Mouse (Mus musculus) stomach, postnatal 0 days (tissue): ENCODE results near the gene Ddx52.

ENCODE experiments used
- CTCF ChIP-seq: IDR thresholded peaks from 2 replicates; pipeline ENCODE4 v1.5.1; 2016; ENCODE audit warnings: antibody characterized with exemption, low read depth, mild to moderate bottlenecking, moderate library complexity
- EP300 ChIP-seq: optimal IDR thresholded peaks from 2 replicates; pipeline ENCODE3; 2016; ENCODE audit warnings: antibody characterized with exemption

- no peak for TF ChIP-seq EP300
- TF ChIP-seq CTCF: peak; percentile 49
Observed at GRCm38 (mm10) chr11:84001257-84001656, 59.4 kb downstream of the Ddx52 start.
